Mouse (Mus musculus) 3T3-L1 (cell line): ENCODE measurements at regions not wholly inside any gene's neighbourhood (a gene's known extent, or its start where the extent isn't known, plus 50 kb on each side); places are given as distances from the start of the nearest gene placed in this dataset.
"Not testable (repeated sequence)": the region's sequence is repeated elsewhere in the genome, so short reads cannot be mapped to it uniquely, and the experiment has no call there.

ENCODE experiments used
- DNase-seq: peaks from one replicate; pipeline ENCODE4 v3.0.0-alpha.2; 2015; ENCODE audit warnings: low read depth, low spot score

DNA sequence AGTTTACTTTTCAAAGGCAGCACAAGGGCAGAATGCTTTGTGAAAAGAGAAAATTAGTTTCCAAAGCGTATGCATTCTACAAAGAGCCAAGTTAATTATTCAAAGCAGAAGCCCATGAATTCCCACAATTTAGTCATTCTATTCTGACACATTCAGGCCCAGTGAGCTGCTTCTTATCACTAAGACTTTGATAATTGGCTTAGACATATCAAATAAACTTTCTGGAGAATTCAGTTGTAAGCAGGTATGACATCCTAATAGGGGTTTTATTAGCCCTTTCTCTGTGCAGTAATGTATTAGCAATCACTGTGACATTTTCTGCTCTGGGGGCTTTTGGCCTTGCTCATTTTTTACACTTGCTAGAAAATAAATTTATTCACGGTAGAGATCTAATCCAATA is 161.9 kb upstream of the Gm10306 start:
- no peak for DNase-seq

DNA sequence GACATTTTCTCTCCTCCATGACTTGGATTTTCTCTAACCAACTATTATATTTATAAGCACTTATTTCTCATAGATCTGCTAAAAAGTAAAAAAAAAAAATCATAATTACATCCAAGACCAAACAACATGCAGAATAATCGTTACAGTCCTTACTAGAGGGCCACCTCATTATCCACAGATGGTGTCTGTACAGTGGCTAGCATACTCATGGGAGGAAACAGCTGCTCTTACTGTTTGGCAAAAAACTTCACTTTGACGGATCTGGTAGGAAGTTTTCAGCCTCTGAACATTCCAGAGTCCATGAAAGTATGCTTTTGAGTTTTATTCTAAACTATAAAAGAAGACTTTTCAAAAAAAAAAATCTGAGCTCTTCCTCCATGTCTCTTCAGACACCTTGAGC is 159.1 kb upstream of the Gm10306 start:
- no peak for DNase-seq

DNA sequence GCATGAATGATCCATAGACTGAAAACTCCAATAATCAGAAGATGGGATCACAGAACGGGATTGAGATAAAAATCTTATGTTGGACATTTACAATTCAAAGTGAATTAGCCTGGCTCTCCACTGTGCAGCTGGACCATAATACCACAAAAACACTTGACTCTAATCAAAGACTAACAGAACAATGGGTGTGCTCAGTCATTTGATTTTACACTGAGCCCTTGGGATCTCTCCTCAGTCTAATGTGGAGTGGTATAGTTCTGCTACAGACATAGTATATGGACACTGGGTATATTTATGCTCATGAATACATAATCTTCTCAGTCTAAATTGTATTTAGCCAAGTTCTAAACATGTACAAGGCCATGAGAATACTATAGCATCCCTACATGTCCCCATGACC is 149.4 kb upstream of the Gm10306 start:
- DNase-seq: no peak

DNA sequence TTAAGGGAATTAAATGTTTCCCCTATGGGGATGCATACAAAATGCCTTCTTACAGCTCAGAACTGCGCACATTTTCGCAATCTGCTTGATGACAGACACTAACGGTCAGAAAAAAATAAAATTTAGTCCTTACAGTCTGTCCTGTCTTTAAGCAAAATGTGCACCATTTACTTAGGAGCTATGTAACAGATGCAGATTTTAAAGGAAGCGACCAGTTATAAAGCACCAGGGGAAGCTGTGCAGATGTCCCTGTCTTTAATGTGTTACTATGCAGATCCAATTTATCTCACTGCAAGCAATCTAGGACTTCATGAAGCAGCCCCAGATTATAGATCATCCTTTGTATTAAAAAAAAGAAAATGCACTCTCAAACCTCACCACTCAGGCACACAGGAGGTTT is 148.8 kb upstream of the Gm10306 start:
- DNase-seq: no peak

DNA sequence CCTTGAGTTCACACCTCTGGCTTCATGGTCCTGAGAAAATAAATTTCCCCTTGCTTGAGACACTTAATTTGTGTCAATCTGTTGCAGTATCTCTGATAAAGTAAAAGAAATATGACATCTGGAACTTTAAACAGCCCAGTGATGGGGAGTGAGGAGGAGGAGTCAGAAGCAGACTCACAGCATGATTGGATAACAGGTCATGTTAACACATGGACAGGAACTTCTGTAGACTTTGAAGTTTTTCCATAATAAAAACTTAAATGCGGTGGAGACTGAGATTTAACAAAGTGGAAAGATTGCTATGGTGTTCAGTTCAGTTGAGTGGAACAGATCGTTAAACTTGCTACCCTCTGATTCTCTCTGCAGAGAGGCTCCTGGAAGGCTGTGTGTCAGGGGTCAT is 143.7 kb upstream of the Gm10306 start:
- no peak for DNase-seq

DNA sequence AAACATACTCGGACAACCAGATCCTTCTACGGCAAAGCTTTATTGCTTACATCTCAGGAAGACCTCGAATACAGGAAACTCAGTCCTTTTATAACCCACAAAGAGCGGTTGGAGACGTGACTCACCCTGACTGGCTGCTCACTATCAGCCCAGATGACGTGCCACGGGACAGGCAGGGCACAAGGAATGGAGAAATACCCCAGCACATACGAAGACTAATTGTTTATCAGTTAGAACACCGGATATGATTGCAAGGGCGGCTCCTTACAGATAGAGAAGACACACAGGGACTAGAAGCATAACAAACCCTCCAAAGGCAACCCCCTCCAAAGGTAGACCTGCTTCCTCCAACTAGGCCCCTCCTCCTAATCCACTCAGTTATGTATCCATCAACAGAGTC is 130.8 kb upstream of the Gm10306 start:
- DNase-seq: not testable (repeated sequence)

DNA sequence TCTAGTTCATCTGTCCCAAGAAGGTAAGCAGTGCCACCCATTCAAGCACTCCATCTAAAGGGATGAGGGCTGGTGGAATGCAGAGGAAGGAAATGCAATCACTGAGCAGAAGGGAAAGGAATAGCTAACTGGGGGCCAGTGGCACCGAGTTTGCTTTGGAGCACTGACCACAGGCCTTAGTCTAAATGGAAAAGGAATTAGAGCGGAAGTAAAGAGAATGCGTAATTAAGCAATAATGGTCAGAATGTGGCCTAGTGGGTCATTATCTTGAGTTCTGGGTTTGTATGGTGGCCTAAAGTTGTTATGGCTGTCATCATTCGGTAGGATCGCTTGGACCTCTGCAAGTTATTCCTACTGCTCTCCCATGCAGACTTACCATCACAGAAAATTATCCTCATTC is 128.8 kb upstream of the Gm10306 start:
- DNase-seq: no peak

DNA sequence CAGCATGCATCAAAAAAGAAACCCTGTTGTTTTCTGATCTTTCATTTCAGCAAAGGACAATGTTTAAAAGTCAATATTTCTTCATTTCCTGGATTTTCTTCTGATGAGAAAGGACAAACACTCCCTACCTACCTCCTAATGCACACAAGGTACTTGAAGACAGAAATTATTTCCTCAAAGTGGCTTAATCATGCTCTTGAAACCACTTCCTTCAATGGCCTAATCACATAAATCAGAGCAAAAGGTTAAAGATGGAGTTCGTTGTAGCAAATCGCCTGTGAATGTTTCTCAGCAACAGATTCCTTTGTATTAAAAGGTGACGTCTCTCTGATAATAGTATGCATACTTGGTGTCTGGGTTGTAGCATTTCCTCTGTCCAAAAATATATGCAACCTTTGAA is 124.3 kb upstream of the Gm10306 start:
- no peak for DNase-seq

DNA sequence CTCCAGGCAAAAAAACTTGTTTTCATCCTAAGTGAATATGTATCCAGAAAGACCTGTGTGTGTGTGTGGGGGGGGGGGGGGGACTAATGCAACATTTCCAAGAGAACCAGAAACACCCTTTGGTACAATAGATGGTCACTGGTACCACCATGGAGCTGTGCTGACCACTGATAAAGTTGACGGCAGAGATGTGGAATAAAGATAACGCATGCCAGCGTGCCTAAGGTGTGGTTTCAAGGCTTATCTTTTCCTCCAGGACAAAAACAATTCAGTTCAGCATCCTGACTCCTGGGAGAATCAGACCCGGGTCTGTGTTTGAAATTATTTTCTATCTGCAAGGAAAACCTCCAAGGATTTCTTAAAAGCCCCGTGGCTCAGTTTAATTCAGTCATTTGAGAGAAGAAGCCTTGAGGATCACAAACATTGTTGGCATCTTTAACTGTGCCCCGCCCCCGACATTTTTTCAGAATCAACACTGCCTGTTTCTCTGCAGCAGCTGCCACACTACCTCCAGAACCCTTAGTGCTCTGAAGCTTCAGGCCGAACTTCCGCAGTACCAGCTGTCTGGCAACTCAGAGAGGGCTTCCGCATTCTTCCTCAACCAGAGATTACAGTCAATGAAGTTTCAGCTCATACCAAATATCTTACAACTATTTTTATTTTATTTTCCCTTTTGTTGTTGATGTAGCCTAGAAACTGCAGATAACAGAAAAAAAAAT is 118.5 kb upstream of the Gm10306 start:
- DNase-seq: peak; percentile 2

DNA sequence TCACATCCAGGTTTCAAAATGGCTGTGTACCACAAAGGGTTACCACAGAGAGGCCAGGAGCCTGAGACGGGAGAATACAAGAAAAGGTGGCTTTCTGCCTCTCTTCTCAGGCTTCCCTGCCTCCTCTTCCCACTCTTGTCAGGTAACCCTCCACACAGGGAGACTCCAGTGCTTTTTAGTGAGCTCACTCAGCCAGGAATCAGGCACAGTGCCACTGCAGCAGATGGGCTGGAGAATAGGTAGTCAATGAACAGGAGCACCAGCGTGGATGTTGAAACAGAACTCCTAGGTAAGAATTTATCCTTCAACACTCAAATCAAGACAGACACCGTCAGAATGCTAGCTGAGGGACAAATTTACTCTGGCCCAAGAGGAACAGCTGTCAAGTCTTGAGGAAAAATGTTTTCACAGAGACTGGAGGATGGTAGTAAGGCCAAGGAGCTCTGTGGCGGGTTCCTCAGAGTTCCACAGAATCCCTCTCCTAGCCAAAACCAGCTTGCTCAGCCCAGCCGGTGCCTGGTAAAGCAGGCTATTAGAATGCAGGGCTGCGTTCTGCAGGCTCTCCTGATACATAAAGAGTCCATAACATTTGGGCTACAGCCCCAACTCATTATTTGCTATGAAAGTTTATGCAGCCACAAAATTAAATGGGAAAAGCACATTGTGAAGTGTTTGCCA is 117.0 kb upstream of the Gm10306 start:
- DNase-seq: no peak

DNA sequence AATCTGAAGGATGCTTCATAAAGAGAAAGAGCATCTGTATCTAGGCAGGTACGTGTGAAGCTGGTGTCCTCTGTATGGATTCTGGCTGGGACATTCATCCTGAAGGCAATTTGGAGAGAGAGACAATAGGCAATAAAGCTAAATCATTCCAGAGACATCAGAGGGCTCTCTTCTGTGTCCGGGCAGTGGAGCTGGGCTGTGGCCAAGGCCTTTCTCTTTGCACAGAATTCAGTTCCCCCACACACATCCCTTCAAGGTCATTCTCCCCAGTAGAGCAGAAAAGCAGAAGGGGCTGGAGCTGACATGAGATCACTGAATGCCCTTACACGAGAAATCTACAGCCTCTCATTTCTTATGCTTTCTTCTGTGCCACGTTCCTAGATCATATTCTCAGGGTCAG is 109.7 kb upstream of the Gm10306 start:
- no peak for DNase-seq
